Comparison of ENCODE assay signal across 19 mouse cellular contexts in the genomic region with DNA sequence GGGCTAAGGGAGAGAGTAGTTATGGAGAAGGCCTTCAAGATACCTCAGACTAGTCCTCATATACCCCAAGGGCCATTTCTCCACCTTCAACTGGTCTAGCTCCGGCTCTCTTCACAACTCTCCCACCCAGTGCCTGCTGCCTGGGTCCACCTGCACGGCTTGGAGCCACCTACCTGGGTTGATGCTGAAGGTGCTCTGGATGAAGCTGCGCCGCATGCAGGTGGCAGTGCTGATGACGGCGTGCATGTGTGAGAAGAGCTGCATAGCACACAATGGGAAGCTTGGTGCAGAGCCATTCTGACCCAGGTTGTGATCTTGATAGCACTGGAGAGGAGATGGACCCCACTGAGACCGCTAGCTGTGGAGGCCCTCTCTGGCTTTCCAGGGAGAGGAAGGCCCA. TPM values are rescaled to one million over a fixed set of nuclear protein-coding genes. Genes with fewer than 3 reads are reported as not detected.
"Had no signal": no experiment of that assay in that cellular context is flagged by ENCODE, and none has a peak within 500 bp of the region (broad histone marks: within the 10 kb centered on the region; RNA-seq: fewer than 3 reads in every experiment).

No protein-coding gene starts in this region.

- H3K4me2 ChIP-seq: limb, embryonic 12.5 days; limb, embryonic 15.5 days; liver, embryonic 11.5 days; lung, embryonic 14.5 days had no signal

- H3K4me1 ChIP-seq: limb, embryonic 12.5 days; limb, embryonic 15.5 days had no signal

- H3K27me3 ChIP-seq: limb, embryonic 12.5 days; limb, embryonic 15.5 days had no signal

- H3K27ac ChIP-seq: limb, embryonic 12.5 days; limb, embryonic 15.5 days; liver, embryonic 14.5 days; macrophage had no signal

- ATAC-seq: inflammation-experienced regulatory T-cells, adult 6 months; liver, postnatal 0 days; lung, postnatal 0 days had no signal

- DNase-seq: kidney, adult 18-20 months; kidney, adult 9 months; kidney, postnatal 14 days; kidney, postnatal 4 days; left cerebral cortex, postnatal 4 days; liver, postnatal 0 days; lung, embryonic 14.5 days; thymus, adult 2 months; thymus, postnatal 14 days; thymus, postnatal 4 days had no signal

- H3K9me3 ChIP-seq: limb, embryonic 12.5 days; limb, embryonic 15.5 days had no signal

- H3K4me3 ChIP-seq: limb, embryonic 12.5 days; limb, embryonic 15.5 days had no signal

- H3K9ac ChIP-seq: limb, embryonic 12.5 days; limb, embryonic 15.5 days; liver, embryonic 14.5 days; liver, postnatal 0 days; lung, embryonic 14.5 days had no signal

RNA-seq across cellular contexts. Expression of a gene that starts 15.2 kb away (rescaled TPM):
- polyA plus RNA-seq: inflammation-experienced regulatory T-cells, adult 6 months; liver, embryonic 14.5 days; liver, postnatal 0 days; lung, embryonic 14.5 days; lung, postnatal 0 days; macrophage; spleen, adult 2 months; stomach, embryonic 16.5 days had no signal
